Mouse (Mus musculus) kidney, embryonic 15.5 days (tissue): ENCODE data around the gene Zfp184. TPM values are rescaled to one million over a fixed set of nuclear protein-coding genes. Genes with fewer than 3 reads are reported as not detected.

Source experiments
- ATAC-seq: fragments of 200-750 bp; cut with Nextera tagmentation; replicated peaks from 2 replicates; pipeline ENCODE4 v1.8.0; 2017; ENCODE audit warnings: moderate TSS enrichment; ENCODE audit not compliant: low FRiP score
- H3K27ac ChIP-seq: fragments of 300-500 bp; sonication (generic); 2 replicates; pipeline ENCODE4 v1.5.1; 2015; ENCODE audit warnings: mild to moderate bottlenecking, inconsistent platforms
- H3K27me3 ChIP-seq: fragments of 300-500 bp; sonication (generic); 2 replicates; pipeline ENCODE4 v1.6.1; 2015; ENCODE audit warnings: inconsistent platforms
- H3K36me3 ChIP-seq: fragments of 300-500 bp; sonication (generic); 2 replicates; pipeline ENCODE4 v1.6.1; 2015; ENCODE audit warnings: inconsistent platforms
- H3K4me1 ChIP-seq: fragments of 300-500 bp; sonication (generic); 2 replicates; pipeline ENCODE4 v1.6.1; 2015; ENCODE audit warnings: inconsistent platforms
- H3K4me2 ChIP-seq: fragments of 300-500 bp; sonication (generic); 2 replicates; pipeline ENCODE4 v1.6.1; 2015; ENCODE audit warnings: moderate library complexity, mild to moderate bottlenecking, inconsistent platforms
- H3K4me3 ChIP-seq: fragments of 300-500 bp; sonication (generic); replicated peaks from 2 replicates; pipeline ENCODE4 v1.5.1; 2015; ENCODE audit warnings: mild to moderate bottlenecking, inconsistent platforms
- H3K9ac ChIP-seq: fragments of 300-500 bp; sonication (generic); 2 replicates; pipeline ENCODE4 v1.6.1; 2015; ENCODE audit warnings: mild to moderate bottlenecking, inconsistent platforms
- H3K9me3 ChIP-seq: fragments of 300-500 bp; sonication (generic); replicated peaks from 2 replicates; pipeline ENCODE4 v1.6.1; 2016; ENCODE audit warnings: inconsistent platforms
- WGBS: fragments of 180-500 bp; shearing (Covaris S2); methylation state at CpG from one replicate; pipeline ENCODE4 v1.1.7; 2015; ENCODE audit warnings: mixed read lengths; 5-methylcytosine and 5-hydroxymethylcytosine counted together
- polyA plus RNA-seq: library from polyadenylated mRNA; unstranded; fragments of >200 nt; fragmentation: Nextera tagmentation; extraction: Ambion mirVana; gene quantifications from 2 replicates; pipeline ENCODE4 v1.2.1, GENCODE M21; 2015

Gene Zfp184
- polyA plus RNA-seq, 1 experiment from 2014 or later = 12.1 TPM

DNA sequence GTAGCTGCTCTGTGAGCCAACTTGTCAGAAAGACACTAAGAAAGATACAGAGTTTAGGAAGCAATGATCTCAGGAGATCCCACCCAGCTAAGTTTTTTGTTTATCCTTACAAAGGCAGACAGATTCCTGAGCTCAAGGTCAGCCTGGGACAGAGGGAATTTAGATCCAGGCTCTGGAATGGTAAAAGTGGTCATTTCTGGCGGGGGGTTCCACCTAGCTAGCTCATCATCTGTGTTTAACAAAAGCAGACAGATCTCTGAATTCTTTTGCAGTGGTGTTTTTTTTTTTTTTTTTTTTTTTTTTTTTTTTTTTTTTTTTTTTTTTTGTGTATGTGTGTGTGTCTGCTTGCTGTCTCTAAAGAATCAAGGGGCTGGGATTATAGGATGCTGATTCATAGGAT lies 24.4 kb downstream of the Zfp184 start:
- Histone ChIP-seq H3K9ac (no peak overlapping the region), H3K9me3 (no peaks in the 10 kb centered on the region), H3K4me1 (peaks cover 3% of the 10 kb centered on the region; the same call in 1 of the 2 replicates), H3K27ac (no peak overlapping the region), H3K4me3 (no peak overlapping the region), H3K36me3 (no peaks in the 10 kb centered on the region), H3K4me2 (no peak overlapping the region), H3K27me3 (no peaks in the 10 kb centered on the region)
- ATAC-seq = no peak
- 51% methylated on average over 1 of the region's 1 CpGs for WGBS

DNA sequence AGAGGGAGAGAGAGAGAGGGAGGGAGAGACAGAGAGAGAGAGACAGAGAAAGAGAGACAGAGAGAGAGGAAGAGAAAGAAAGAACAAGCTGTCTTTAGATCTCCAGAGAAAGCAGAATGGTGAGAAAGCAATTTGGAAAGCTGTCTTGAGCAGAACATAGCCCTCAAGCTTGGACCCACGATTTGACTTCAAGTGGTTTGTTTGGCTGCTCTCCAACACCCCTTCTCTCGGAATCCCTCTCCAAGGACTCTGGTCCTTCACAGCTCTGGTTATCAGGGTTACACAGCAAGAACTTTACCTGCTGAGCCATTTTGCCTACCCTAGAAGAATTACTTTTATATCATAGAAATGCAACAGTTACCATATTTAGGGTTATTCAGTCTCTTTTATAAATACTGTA lies 24.9 kb downstream of the Zfp184 start:
- H3K9ac ChIP-seq = no peak overlapping the region
- no peaks in the 10 kb centered on the region for H3K36me3 ChIP-seq
- H3K4me1 ChIP-seq = peaks cover 3% of the 10 kb centered on the region; the same call in 1 of the 2 replicates
- ATAC-seq = no peak
- WGBS = 42% methylated on average over 2 of the region's 2 CpGs
- H3K27me3 ChIP-seq = no peaks in the 10 kb centered on the region
- H3K4me3 ChIP-seq = no peak overlapping the region
- no peak overlapping the region for H3K27ac ChIP-seq
- H3K9me3 ChIP-seq = no peaks in the 10 kb centered on the region
- no peak overlapping the region for H3K4me2 ChIP-seq

DNA sequence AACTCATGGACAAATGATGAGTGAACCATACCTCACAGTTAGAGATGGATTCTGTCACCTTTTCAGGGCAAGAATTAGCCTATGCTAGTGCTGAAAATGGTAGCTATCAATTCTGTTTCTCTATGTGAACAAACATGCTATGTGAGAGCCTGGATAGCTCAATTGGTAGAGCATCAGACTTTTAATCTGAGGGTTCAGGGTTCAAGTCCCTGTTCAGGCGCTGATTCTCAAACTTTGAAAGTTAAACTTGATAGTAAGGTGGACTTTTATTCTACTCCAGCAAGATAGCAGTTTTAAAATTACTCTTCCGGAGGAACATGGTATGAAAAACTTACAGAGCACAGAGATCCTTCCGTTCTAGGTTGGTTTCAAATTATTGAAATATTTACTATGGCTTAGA lies 26.7 kb downstream of the Zfp184 start:
- Histone ChIP-seq H3K9ac (no peak overlapping the region), H3K27ac (no peak overlapping the region), H3K4me3 (no peak overlapping the region), H3K36me3 (no peaks in the 10 kb centered on the region), H3K9me3 (no peaks in the 10 kb centered on the region), H3K27me3 (peaks cover 3% of the 10 kb centered on the region; the same call in 1 of the 2 replicates), H3K4me1 (peaks cover 3% of the 10 kb centered on the region; the same call in 1 of the 2 replicates), H3K4me2 (no peak overlapping the region)
- no peak for ATAC-seq
- 38% methylated on average over 3 of the region's 3 CpGs for WGBS

DNA sequence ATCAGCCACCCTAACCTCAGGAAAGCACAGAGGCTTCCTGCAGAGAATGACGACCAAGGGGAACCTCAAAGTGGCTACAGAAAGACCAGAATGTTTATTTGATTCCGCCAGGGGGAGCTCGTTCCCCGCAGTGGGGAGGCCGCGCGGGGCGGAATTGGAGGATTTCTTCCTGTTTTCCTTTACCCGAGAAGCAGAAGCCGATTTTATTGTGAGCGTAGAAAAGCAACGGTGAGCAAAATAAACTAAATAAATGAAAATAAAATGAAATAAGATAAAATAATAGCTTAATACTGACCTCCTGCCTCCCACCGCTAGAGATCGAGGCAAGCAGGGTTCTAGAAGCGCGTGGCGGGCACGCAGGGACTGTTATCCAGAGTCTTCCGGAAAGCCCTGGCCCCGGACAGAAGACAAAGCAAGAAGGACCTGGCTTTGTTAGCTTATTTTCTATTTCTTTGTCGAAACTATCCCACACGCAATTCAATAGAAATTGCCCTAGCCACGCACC lies 29.4 kb downstream of the Zfp184 start:
- Histone ChIP-seq H3K4me1 (peaks cover 3% of the 10 kb centered on the region; the same call in 1 of the 2 replicates), H3K9me3 (no peaks in the 10 kb centered on the region), H3K27me3 (peaks cover 6% of the 10 kb centered on the region), H3K4me3 (peak overlapping the region; percentile 71), H3K27ac (peak overlapping the region; percentile 88), H3K36me3 (no peaks in the 10 kb centered on the region), H3K9ac (peak overlapping the region; percentile 53), H3K4me2 (peak overlapping the region; percentile 48)
- ATAC-seq = peak; percentile 88
- under 1% methylated on average over 23 of the region's 23 CpGs for WGBS

DNA sequence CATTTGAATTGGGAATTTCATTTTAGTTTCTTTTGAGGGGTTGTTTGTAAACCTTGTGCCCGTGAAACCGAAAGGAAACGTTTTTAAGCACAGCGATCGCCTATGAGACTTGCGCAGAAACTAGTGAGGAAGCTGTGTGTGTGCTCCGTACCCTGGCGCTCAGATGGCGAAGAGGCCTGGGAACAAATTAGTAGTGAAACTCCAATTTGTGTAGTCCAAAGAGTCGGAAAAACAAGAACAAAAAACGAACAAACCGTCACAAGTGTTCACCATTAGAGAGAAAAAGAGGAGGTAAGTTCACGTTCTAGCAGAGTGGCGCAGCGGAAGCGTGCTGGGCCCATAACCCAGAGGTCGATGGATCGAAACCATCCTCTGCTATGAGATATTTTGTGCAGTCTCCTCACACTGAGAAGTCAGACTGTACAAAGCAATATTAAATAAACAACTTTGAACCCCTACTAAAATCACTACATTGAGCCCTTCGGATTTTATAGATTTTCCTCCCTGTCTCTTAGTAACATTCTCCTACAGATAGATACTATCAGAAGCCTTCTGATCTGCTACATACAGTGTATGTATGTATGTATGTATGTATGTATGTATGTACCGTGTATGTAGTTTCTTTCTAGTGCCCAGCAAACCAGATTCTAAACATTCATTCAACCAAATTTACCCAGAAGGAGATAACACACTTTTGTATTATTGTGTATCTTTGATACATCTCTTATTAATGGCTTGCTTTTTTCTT lies 30.0 kb downstream of the Zfp184 start:
- peak overlapping the region; percentile 53 for H3K9ac ChIP-seq
- ATAC-seq = peak; percentile 94
- H3K27ac ChIP-seq = peak overlapping the region; percentile 88
- WGBS = 4% methylated on average over 20 of the region's 20 CpGs
- peak overlapping the region; percentile 71 for H3K4me3 ChIP-seq
- H3K9me3 ChIP-seq = no peaks in the 10 kb centered on the region
- H3K4me2 ChIP-seq = peak overlapping the region; percentile 48
- peaks cover 11% of the 10 kb centered on the region for H3K27me3 ChIP-seq
- H3K4me1 ChIP-seq = peaks cover 3% of the 10 kb centered on the region; the same call in 1 of the 2 replicates
- no peaks in the 10 kb centered on the region for H3K36me3 ChIP-seq

DNA sequence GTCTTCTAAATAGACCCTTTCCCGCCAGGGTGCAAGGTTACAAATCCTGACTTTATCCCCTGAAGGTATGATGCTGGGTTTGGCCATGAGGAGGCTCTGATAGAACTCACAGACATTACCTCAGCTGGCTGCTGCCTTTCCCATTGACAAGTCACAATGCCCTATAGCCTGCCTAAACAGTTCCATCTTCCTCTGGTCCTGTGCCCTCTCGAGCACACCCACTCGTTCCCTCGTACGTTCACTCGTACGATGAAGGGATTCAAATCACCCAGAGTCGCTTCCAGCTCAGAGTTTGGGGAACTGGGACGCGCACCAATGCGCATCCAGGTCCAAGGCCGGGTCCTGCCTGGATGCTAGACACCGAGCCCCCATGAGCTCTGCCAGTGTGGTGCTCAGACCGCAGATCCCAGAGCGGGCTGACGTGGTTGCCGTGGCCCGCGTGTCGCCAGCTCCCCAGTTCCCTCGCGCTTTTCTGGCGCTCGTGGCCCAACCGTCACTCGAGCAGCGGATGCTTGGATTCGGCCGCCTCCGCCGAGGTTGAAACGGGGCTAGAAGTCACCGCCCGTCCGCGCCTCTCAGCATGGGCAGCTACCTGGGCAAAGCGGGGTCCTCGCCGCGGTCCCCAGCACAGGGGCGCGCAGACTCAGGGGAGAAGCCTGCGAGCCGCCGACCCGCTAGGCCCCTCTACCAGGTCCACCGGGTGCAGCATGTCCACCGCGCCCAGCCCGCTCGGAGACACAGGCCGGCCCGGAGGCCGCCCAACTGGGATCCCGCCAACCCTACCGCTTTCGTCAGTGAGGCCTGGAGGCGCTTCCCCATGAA lies 36.3 kb downstream of the Zfp184 start, which contains the start of gene Pom121l2:
Gene Pom121l2 (plus strand): TSS at position 214 of the 822 bp plus-strand sequence.
- Histone ChIP-seq H3K4me2 (peak within 1 kb of the TSS; percentile 95), H3K9me3 (no peaks in the 10 kb centered on the region), H3K27ac (no peak within 1 kb of the TSS), H3K27me3 (peaks cover 71% of the 10 kb centered on the region), H3K9ac (peak within 1 kb of the TSS; percentile 67), H3K36me3 (no peaks in the 10 kb centered on the region), H3K4me1 (peaks cover 14% of the 10 kb centered on the region), H3K4me3 (peak within 1 kb of the TSS; percentile 63)
- WGBS = under 1% methylated on average over 58 of the region's 58 CpGs
- ATAC-seq = peak; percentile 65

DNA sequence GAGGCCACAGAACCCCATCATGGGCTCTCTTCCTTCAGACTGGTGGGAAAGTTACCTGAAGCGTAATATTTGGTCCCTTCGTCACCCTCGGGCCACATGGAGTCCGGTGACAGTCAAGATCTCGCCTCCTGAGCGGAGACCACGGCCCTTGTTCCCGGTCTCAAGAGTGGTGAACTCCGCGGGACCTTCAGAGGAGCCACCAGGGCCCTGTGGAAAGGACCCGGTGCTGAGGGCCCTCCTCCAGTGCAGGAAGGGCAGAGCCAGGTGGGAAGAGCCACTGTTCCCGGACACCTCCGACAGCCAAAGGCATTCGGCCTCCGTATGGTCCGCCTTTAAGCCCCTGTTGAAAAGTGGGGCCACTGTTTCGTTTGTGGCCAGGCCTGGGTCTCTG lies 36.9 kb downstream of the Zfp184 start:
- Histone ChIP-seq H3K4me3 (peak overlapping the region; percentile 63), H3K27me3 (peaks cover 74% of the 10 kb centered on the region), H3K4me2 (peak overlapping the region; percentile 95), H3K27ac (no peak overlapping the region), H3K4me1 (peaks cover 14% of the 10 kb centered on the region), H3K9me3 (no peaks in the 10 kb centered on the region), H3K9ac (peak overlapping the region; percentile 67), H3K36me3 (no peaks in the 10 kb centered on the region)
- 5% methylated on average over 17 of the region's 17 CpGs for WGBS
- peak; percentile 60 for ATAC-seq

DNA sequence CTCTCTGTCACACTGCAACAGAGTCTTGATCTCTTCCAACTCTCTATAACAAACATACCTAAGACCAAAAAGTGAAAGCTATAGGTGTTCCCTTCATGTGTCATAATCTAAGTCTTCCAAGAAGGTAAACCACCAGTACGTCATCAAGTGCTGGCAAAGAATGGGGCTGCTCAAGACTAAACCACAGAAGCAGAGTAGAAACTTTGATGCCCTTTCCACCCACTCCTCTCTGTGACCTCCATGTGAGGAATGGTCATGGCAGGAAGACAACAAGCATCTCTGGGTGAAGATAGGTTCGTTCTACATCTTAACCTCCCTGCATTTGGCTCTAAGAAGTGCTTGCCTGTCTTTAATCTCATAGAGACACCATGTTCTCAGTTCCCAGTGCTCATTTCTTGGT lies 39.6 kb downstream of the Zfp184 start:
- Histone ChIP-seq H3K27me3 (peaks cover 81% of the 10 kb centered on the region), H3K4me3 (no peak overlapping the region), H3K9me3 (no peaks in the 10 kb centered on the region), H3K4me1 (peaks cover 14% of the 10 kb centered on the region), H3K27ac (no peak overlapping the region), H3K36me3 (no peaks in the 10 kb centered on the region), H3K9ac (no peak overlapping the region), H3K4me2 (no peak overlapping the region)
- ATAC-seq = no peak
- 85% methylated on average over 2 of the region's 2 CpGs for WGBS

DNA sequence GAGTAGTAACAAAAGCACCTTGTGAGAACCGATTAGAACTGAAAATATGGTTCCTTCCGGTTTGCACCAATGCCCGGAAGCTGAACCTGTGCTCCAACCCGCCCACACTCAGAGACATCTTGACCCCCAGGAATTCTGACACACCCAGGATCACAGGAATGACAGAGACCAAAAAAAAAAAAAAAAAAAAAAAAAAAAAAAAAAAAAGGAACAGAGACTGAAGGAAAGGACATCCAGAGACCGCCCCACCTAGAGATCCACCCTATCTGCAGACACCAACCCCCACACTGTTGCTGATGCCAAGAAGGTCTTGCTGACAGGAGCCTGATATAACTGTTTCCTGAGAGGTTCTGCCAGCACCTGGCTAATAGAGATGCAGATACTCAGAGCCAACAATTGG lies 47.7 kb downstream of the Zfp184 start:
- Histone ChIP-seq H3K36me3 (no peaks in the 10 kb centered on the region), H3K4me3 (no peak overlapping the region), H3K4me1 (peaks cover 25% of the 10 kb centered on the region), H3K27me3 (peaks cover 60% of the 10 kb centered on the region), H3K4me2 (no peak overlapping the region), H3K9ac (no peak overlapping the region), H3K9me3 (no peaks in the 10 kb centered on the region), H3K27ac (no peak overlapping the region)
- ATAC-seq = no peak
- 81% methylated on average over 5 of the region's 5 CpGs for WGBS

DNA sequence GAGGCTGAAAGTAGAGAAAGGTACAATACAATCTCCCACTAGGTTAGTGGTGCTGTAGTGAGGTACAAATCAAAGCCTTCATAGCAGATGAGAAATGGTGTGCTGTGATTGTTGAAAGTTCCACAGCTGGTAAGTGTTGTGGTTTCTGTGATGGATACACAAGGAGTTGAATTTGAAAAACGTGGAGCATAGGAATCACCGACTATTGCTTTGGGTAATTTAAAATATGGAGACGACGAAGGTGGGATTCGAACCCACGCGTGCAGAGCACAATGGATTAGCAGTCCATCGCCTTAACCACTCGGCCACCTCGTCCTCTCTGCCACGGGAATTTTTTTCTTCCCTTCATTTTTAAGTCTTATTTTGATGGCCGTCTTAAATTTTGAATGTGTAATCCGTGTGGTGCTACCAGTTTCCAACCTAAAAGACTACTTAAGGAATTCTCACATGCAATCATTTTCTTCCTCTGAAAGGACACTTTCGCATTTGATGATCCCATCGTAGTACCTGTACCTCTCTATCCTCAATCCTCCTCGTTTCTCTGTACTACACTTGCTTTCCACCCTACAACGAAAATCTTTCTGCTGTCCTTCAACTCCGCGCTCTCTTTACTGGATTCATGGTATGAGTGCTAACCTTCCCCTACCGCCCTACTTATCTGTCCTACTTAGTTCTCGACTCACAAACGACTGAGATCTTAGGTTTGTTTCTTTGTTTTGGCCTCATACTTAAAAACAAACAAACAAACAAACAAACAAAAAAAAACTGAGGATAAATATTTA lies 49.3 kb downstream of the Zfp184 start:
- H3K36me3 ChIP-seq = no peaks in the 10 kb centered on the region
- H3K27me3 ChIP-seq = peaks cover 70% of the 10 kb centered on the region
- H3K4me2 ChIP-seq = peak overlapping the region; percentile 34
- WGBS = 2% methylated on average over 22 of the region's 22 CpGs
- ATAC-seq = no peak
- H3K4me1 ChIP-seq = peaks cover 25% of the 10 kb centered on the region
- H3K27ac ChIP-seq = no peak overlapping the region
- no peak overlapping the region for H3K9ac ChIP-seq
- H3K4me3 ChIP-seq = peak overlapping the region; percentile 22
- no peaks in the 10 kb centered on the region for H3K9me3 ChIP-seq

DNA sequence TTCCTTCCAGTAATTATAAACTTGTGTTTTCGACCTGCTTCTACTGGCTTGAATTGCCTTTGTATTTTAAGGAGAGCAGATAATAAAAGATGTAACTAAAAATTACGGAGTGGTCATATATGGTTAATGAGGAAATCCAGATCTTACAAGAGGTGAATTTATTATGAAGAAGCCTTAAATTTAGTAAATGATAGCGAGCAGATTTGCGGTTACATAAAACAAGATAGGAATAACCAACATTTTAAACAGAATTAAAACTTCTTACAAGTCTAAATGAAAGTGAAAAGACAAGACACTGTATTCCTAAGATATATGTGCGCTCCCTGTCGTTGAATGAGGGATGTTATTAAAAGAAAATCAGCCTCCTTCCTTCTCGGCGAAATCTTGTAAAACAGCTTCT lies 50.0 kb downstream of the Zfp184 start:
- WGBS = 6% methylated on average over 8 of the region's 8 CpGs
- Histone ChIP-seq H3K9me3 (no peaks in the 10 kb centered on the region), H3K36me3 (no peaks in the 10 kb centered on the region), H3K4me2 (peak overlapping the region; percentile 62), H3K27ac (no peak overlapping the region), H3K9ac (no peak overlapping the region), H3K4me1 (peaks cover 25% of the 10 kb centered on the region), H3K27me3 (peaks cover 78% of the 10 kb centered on the region), H3K4me3 (peak overlapping the region; percentile 41)
- ATAC-seq = no peak
